Mouse (Mus musculus) thymus, adult 2 months (tissue): Measurements from ENCODE around the gene Gm49353.

Experiments used
- CTCF ChIP-seq: fragments of 200-500 bp; IDR thresholded peaks from 2 replicates; pipeline ENCODE4 v1.5.1; 2012; ENCODE audit warnings: mild to moderate bottlenecking, control low read depth, low read length, moderate library complexity, borderline replicate concordance; ENCODE audit not compliant: control insufficient read depth, poor library complexity, insufficient read depth; ENCODE audit errors: extremely low read depth
- POLR2A ChIP-seq: fragments of 200-500 bp; IDR thresholded peaks from 2 replicates; pipeline ENCODE4 v1.6.1; 2012; ENCODE audit warnings: mild to moderate bottlenecking, low read length, control low read depth, moderate library complexity; ENCODE audit not compliant: control insufficient read depth, poor library complexity, insufficient read depth; ENCODE audit errors: extremely low read depth

- TF ChIP-seq POLR2A (no peak), CTCF (no peak)
These were observed 20.8 kb upstream of the Gm49353 start for GRCm38 (mm10) chr10:29178003-29178402.
